ENCODE assay signal across 24 mouse cellular contexts in genomic region chr7:37619254-37619653, GRCm38 (mm10).
"Had no signal": no experiment of that assay in that cellular context is flagged by ENCODE, and none has a peak within 500 bp of the region (broad histone marks: within the 10 kb centered on the region; RNA-seq: fewer than 3 reads in every experiment).

No protein-coding gene starts in this region.

- H3K36me3 ChIP-seq: kidney, embryonic 15.5 days; limb, embryonic 10.5 days; limb, embryonic 13.5 days; liver, embryonic 12.5 days; liver, embryonic 15.5 days; lung, embryonic 15.5 days; midbrain, embryonic 15.5 days; neural tube, embryonic 12.5 days; neural tube, embryonic 15.5 days had no signal

- H3K9ac ChIP-seq: kidney, embryonic 15.5 days; limb, embryonic 13.5 days; liver, embryonic 12.5 days; liver, embryonic 15.5 days; lung, embryonic 15.5 days; midbrain, embryonic 15.5 days; neural tube, embryonic 12.5 days; neural tube, embryonic 15.5 days had no signal

- H3K4me2 ChIP-seq: kidney, embryonic 15.5 days; limb, embryonic 13.5 days; liver, embryonic 12.5 days; liver, embryonic 15.5 days; lung, embryonic 15.5 days; midbrain, embryonic 11.5 days; midbrain, embryonic 15.5 days; neural tube, embryonic 12.5 days; neural tube, embryonic 15.5 days had no signal

- H3K4me3 ChIP-seq: kidney, embryonic 15.5 days; limb, embryonic 10.5 days; limb, embryonic 13.5 days; liver, embryonic 12.5 days; liver, embryonic 15.5 days; lung, embryonic 15.5 days; midbrain, embryonic 15.5 days; neural tube, embryonic 12.5 days; neural tube, embryonic 15.5 days had no signal

- H3K9me3 ChIP-seq: kidney, embryonic 15.5 days; limb, embryonic 10.5 days; limb, embryonic 13.5 days; liver, embryonic 12.5 days; liver, embryonic 15.5 days; lung, embryonic 15.5 days; midbrain, embryonic 15.5 days; neural tube, embryonic 12.5 days; neural tube, embryonic 15.5 days had no signal

- H3K27me3 ChIP-seq: midbrain, embryonic 15.5 days; neural tube, embryonic 12.5 days; neural tube, embryonic 15.5 days had no signal

- H3K27ac ChIP-seq: kidney, embryonic 15.5 days; limb, embryonic 10.5 days; limb, embryonic 13.5 days; liver, embryonic 12.5 days; liver, embryonic 15.5 days; midbrain, embryonic 15.5 days; neural tube, embryonic 12.5 days; neural tube, embryonic 15.5 days; stomach, postnatal 0 days had no signal

- DNase-seq: kidney, adult 2 months; kidney, postnatal 10 days; kidney, postnatal 36 days; liver; lung, adult 18-20 months; lung, postnatal 10 days; lung, postnatal 36 days; right cerebral cortex, adult 18-20 months; right cerebral cortex, postnatal 14 days; right cerebral cortex, postnatal 4 days; thymus, adult 2 months; thymus, postnatal 14 days; thymus, postnatal 4 days had no signal

- H3K4me1 ChIP-seq: liver, embryonic 12.5 days; liver, embryonic 15.5 days had no signal

- ATAC-seq: liver, embryonic 12.5 days; midbrain, embryonic 15.5 days had no signal
